Mouse (Mus musculus) hindbrain, embryonic 14.5 days (tissue): ENCODE results near the gene Rnf39. TPM values are rescaled to one million over a fixed set of nuclear protein-coding genes. Genes with fewer than 3 reads are reported as not detected.

Experiments used
- ATAC-seq: fragments of 200-750 bp; cut with Nextera tagmentation; 2 replicates; pipeline ENCODE4 v1.8.0; 2017; ENCODE audit warnings: moderate number of reproducible peaks, mild to moderate bottlenecking, moderate TSS enrichment, moderate library complexity; ENCODE audit not compliant: low FRiP score
- DNase-seq: peaks from one replicate; pipeline ENCODE4 v3.0.0-alpha.2; 2015; ENCODE audit warnings: low spot score
- H3K27ac ChIP-seq: fragments of 300-500 bp; sonication (generic); 2 replicates; pipeline ENCODE4 v1.5.1; 2014; ENCODE audit warnings: mild to moderate bottlenecking, moderate library complexity
- H3K27me3 ChIP-seq: fragments of 300-500 bp; sonication (generic); 2 replicates; pipeline ENCODE4 v1.6.1; 2014; ENCODE audit warnings: mild to moderate bottlenecking, low read length, mixed read lengths; ENCODE audit not compliant: control insufficient read depth, insufficient read depth
- H3K36me3 ChIP-seq: fragments of 300-500 bp; sonication (generic); replicated peaks from 2 replicates; pipeline ENCODE4 v1.6.1; 2014; ENCODE audit not compliant: control insufficient read depth, insufficient read depth
- H3K4me1 ChIP-seq: fragments of 300-500 bp; sonication (generic); replicated peaks from 2 replicates; pipeline ENCODE4 v1.6.1; 2014; ENCODE audit warnings: antibody characterized with exemption, low read length, mixed read lengths; ENCODE audit not compliant: control insufficient read depth, insufficient read depth
- H3K4me2 ChIP-seq: fragments of 300-500 bp; sonication (generic); replicated peaks from 2 replicates; pipeline ENCODE4 v1.6.1; 2014; ENCODE audit warnings: mild to moderate bottlenecking, moderate library complexity
- H3K4me3 ChIP-seq: fragments of 300-500 bp; sonication (generic); replicated peaks from 2 replicates; pipeline ENCODE4 v1.5.1; 2014; ENCODE audit warnings: mild to moderate bottlenecking, low read length
- H3K9ac ChIP-seq: fragments of 300-500 bp; sonication (generic); 2 replicates; pipeline ENCODE4 v1.6.1; 2014
- H3K9me3 ChIP-seq: fragments of 300-500 bp; sonication (generic); 2 replicates; pipeline ENCODE4 v1.6.1; 2016; ENCODE audit warnings: low read length; ENCODE audit not compliant: control insufficient read depth
- WGBS: fragments of 180-500 bp; shearing (Covaris S2); extraction: QIAGEN DNeasy Blood & Tissue Kit; methylation state at CpG from one replicate; pipeline ENCODE4 v1.1.7; 2014; 5-methylcytosine and 5-hydroxymethylcytosine counted together
- polyA plus RNA-seq: library from polyadenylated mRNA; unstranded; fragments of >200 nt; fragmentation: Nextera tagmentation; extraction: Ambion mirVana; gene quantifications from 2 replicates; pipeline ENCODE4 v1.2.1, GENCODE M21; 2014

Gene Rnf39
- polyA plus RNA-seq, 1 experiment from 2014 or later = 1.3 TPM

GRCm38 (mm10) chr17:36948286-36948685, 5.6 kb downstream of the Rnf39 start:
- no peak overlapping the region for H3K27ac ChIP-seq
- DNase-seq (no peak), ATAC-seq (no peak)
- peaks cover 21% of the 10 kb centered on the region for H3K27me3 ChIP-seq
- no peak overlapping the region for H3K9ac ChIP-seq
- H3K4me1 ChIP-seq = peaks cover 17% of the 10 kb centered on the region
- WGBS = 95% methylated on average over 1 of the region's 1 CpGs
- no peak overlapping the region for H3K4me2 ChIP-seq
- no peak overlapping the region for H3K4me3 ChIP-seq
- H3K9me3 ChIP-seq = no peaks in the 10 kb centered on the region
- peaks cover 13% of the 10 kb centered on the region for H3K36me3 ChIP-seq

- no peaks in the 10 kb centered on the region for H3K9me3 ChIP-seq
- peaks cover 12% of the 10 kb centered on the region for H3K27me3 ChIP-seq
- no peak overlapping the region for H3K27ac ChIP-seq
- ATAC-seq (no peak), DNase-seq (no peak)
- WGBS = 93% methylated on average over 8 of the region's 8 CpGs
- peaks cover 22% of the 10 kb centered on the region for H3K36me3 ChIP-seq
- no peak overlapping the region for H3K4me3 ChIP-seq
- no peak overlapping the region for H3K9ac ChIP-seq
- no peak overlapping the region for H3K4me2 ChIP-seq
- peaks cover 17% of the 10 kb centered on the region for H3K4me1 ChIP-seq
These were observed 6.5 kb downstream of the Rnf39 start for GRCm38 (mm10) chr17:36949265-36949664.

- Histone ChIP-seq H3K36me3 (peaks cover 33% of the 10 kb centered on the region), H3K27ac (peak within 1 kb of the TSS; percentile 79), H3K4me1 (peaks cover 12% of the 10 kb centered on the region), H3K4me2 (peak within 1 kb of the TSS; percentile 78), H3K9me3 (no peaks in the 10 kb centered on the region), H3K27me3 (no peaks in the 10 kb centered on the region), H3K9ac (peak within 1 kb of the TSS; percentile 66), H3K4me3 (peak within 1 kb of the TSS; percentile 46)
- ATAC-seq (peak; percentile 96), DNase-seq (peak; percentile 98)
- WGBS = 2% methylated on average over 36 of the region's 36 CpGs
These were observed 8.5 kb downstream of the Rnf39 start, which contains the start of gene Ppp1r11 for GRCm38 (mm10) chr17:36950981-36951947. Gene Ppp1r11 (minus strand): TSS chr17:36951741.

GRCm38 (mm10) chr17:36952631-36953030, 9.9 kb downstream of the Rnf39 start:
- ATAC-seq (no peak), DNase-seq (no peak)
- no peak overlapping the region for H3K9ac ChIP-seq
- H3K9me3 ChIP-seq = no peaks in the 10 kb centered on the region
- peaks cover 15% of the 10 kb centered on the region for H3K4me1 ChIP-seq
- H3K27me3 ChIP-seq = no peaks in the 10 kb centered on the region
- no peak overlapping the region for H3K27ac ChIP-seq
- 82% methylated on average over 2 of the region's 2 CpGs for WGBS
- H3K4me3 ChIP-seq = no peak overlapping the region
- peaks cover 40% of the 10 kb centered on the region for H3K36me3 ChIP-seq
- no peak overlapping the region for H3K4me2 ChIP-seq

GRCm38 (mm10) chr17:36953062-36953461, 10.3 kb downstream of the Rnf39 start:
- Histone ChIP-seq H3K36me3 (peaks cover 40% of the 10 kb centered on the region), H3K4me1 (peaks cover 16% of the 10 kb centered on the region), H3K4me2 (no peak overlapping the region), H3K4me3 (no peak overlapping the region), H3K27ac (no peak overlapping the region), H3K9ac (no peak overlapping the region), H3K9me3 (no peaks in the 10 kb centered on the region), H3K27me3 (no peaks in the 10 kb centered on the region)
- DNase-seq (no peak), ATAC-seq (no peak)
- 85% methylated on average over 1 of the region's 1 CpGs for WGBS

GRCm38 (mm10) chr17:36957999-36958743, 15.5 kb downstream of the Rnf39 start, which contains the start of the genes Znrd1 and Znrd1as:
Gene Znrd1 (minus strand): TSS chr17:36958559.
Gene Znrd1as (plus strand): TSS chr17:36958592.
- Histone ChIP-seq H3K4me1 (peaks cover 11% of the 10 kb centered on the region), H3K4me2 (peak within 1 kb of the TSS; percentile 85), H3K9me3 (no peaks in the 10 kb centered on the region), H3K36me3 (peaks cover 27% of the 10 kb centered on the region), H3K27ac (peak within 1 kb of the TSS; percentile 83), H3K9ac (peak within 1 kb of the TSS; percentile 68), H3K27me3 (no peaks in the 10 kb centered on the region), H3K4me3 (peak within 1 kb of the TSS; percentile 65)
- ATAC-seq = peak; percentile 98
- under 1% methylated on average over 46 of the region's 46 CpGs for WGBS
- peak; percentile 99 for DNase-seq

GRCm38 (mm10) chr17:36958884-36959283, 16.2 kb downstream of the Rnf39 start:
- peak overlapping the region; percentile 68 for H3K27ac ChIP-seq
- ATAC-seq (no peak), DNase-seq (no peak)
- H3K4me1 ChIP-seq = peaks cover 11% of the 10 kb centered on the region
- H3K27me3 ChIP-seq = no peaks in the 10 kb centered on the region
- peak overlapping the region; percentile 85 for H3K4me2 ChIP-seq
- no peaks in the 10 kb centered on the region for H3K9me3 ChIP-seq
- H3K9ac ChIP-seq = peak overlapping the region; percentile 68
- peaks cover 21% of the 10 kb centered on the region for H3K36me3 ChIP-seq
- WGBS = 10% methylated on average over 12 of the region's 12 CpGs
- peak overlapping the region; percentile 65 for H3K4me3 ChIP-seq

GRCm38 (mm10) chr17:36961125-36961524, 18.4 kb downstream of the Rnf39 start:
- DNase-seq (no peak), ATAC-seq (no peak)
- WGBS = 75% methylated on average over 1 of the region's 1 CpGs
- Histone ChIP-seq H3K36me3 (0 out of 2 replicates have a peak, but pooled peaks cover 8% of the 10 kb centered on the region), H3K4me1 (peaks cover 11% of the 10 kb centered on the region), H3K9ac (no peak overlapping the region), H3K27ac (no peak overlapping the region), H3K9me3 (no peaks in the 10 kb centered on the region), H3K4me2 (no peak overlapping the region), H3K27me3 (no peaks in the 10 kb centered on the region), H3K4me3 (no peak overlapping the region)

GRCm38 (mm10) chr17:36966875-36967274, 24.2 kb downstream of the Rnf39 start:
- 94% methylated on average over 1 of the region's 1 CpGs for WGBS
- H3K9me3 ChIP-seq = no peaks in the 10 kb centered on the region
- no peak overlapping the region for H3K9ac ChIP-seq
- H3K4me1 ChIP-seq = no peaks in the 10 kb centered on the region
- H3K27ac ChIP-seq = no peak overlapping the region
- H3K27me3 ChIP-seq = no peaks in the 10 kb centered on the region
- no peak overlapping the region for H3K4me2 ChIP-seq
- ATAC-seq (no peak), DNase-seq (no peak)
- H3K4me3 ChIP-seq = no peak overlapping the region
- H3K36me3 ChIP-seq = no peaks in the 10 kb centered on the region
